Mouse (Mus musculus) midbrain, embryonic 12.5 days (tissue): ENCODE data around the gene Lpin2. TPM values are rescaled to one million over a fixed set of nuclear protein-coding genes. Genes with fewer than 3 reads are reported as not detected.

Experiments
- ATAC-seq: fragments of 200-750 bp; cut with Nextera tagmentation; 2 replicates; pipeline ENCODE4 v1.8.0; 2017; ENCODE audit warnings: low read depth, moderate TSS enrichment, moderate library complexity; ENCODE audit not compliant: low FRiP score
- H3K27ac ChIP-seq: fragments of 300-500 bp; sonication (generic); replicated peaks from 2 replicates; pipeline ENCODE4 v1.5.1; 2016; ENCODE audit warnings: mild to moderate bottlenecking
- H3K27me3 ChIP-seq: fragments of 300-500 bp; sonication (generic); 2 replicates; pipeline ENCODE4 v1.6.1; 2016; ENCODE audit warnings: mild to moderate bottlenecking
- H3K36me3 ChIP-seq: fragments of 300-500 bp; sonication (generic); 2 replicates; pipeline ENCODE4 v1.6.1; 2016
- H3K4me1 ChIP-seq: fragments of 300-500 bp; sonication (generic); 2 replicates; pipeline ENCODE4 v1.6.1; 2016
- H3K4me2 ChIP-seq: fragments of 300-500 bp; sonication (generic); replicated peaks from 2 replicates; pipeline ENCODE4 v1.6.1; 2016; ENCODE audit warnings: mild to moderate bottlenecking, moderate library complexity
- H3K4me3 ChIP-seq: fragments of 300-500 bp; sonication (generic); 2 replicates; pipeline ENCODE4 v1.5.1; 2016; ENCODE audit warnings: mild to moderate bottlenecking
- H3K9ac ChIP-seq: fragments of 300-500 bp; sonication (generic); replicated peaks from 2 replicates; pipeline ENCODE4 v1.6.1; 2016; ENCODE audit warnings: mild to moderate bottlenecking, moderate library complexity
- H3K9me3 ChIP-seq: fragments of 300-500 bp; sonication (generic); 2 replicates; pipeline ENCODE4 v1.6.1; 2016; ENCODE audit warnings: mild to moderate bottlenecking
- WGBS: fragments of 180-500 bp; shearing (Covaris S2); methylation state at CpG from one replicate; pipeline ENCODE4 v1.1.7; 2016; 5-methylcytosine and 5-hydroxymethylcytosine counted together
- polyA plus RNA-seq: library from polyadenylated mRNA; unstranded; fragments of >200 nt; fragmentation: Nextera tagmentation; extraction: Ambion mirVana; gene quantifications from 2 replicates; pipeline ENCODE4 v1.2.1, GENCODE M21; 2016

Gene Lpin2
- polyA plus RNA-seq, 1 experiment from 2014 or later = 41.4 TPM

- Histone ChIP-seq H3K9me3 (no peaks in the 10 kb centered on the region), H3K4me3 (no peak overlapping the region), H3K4me2 (no peak overlapping the region), H3K27ac (no peak overlapping the region), H3K36me3 (peaks cover 6% of the 10 kb centered on the region), H3K27me3 (no peaks in the 10 kb centered on the region), H3K4me1 (no peaks in the 10 kb centered on the region), H3K9ac (no peak overlapping the region)
- ATAC-seq = no peak
- WGBS = 78% methylated on average over 2 of the region's 2 CpGs
These were observed 42.2 kb downstream of the Lpin2 start for GRCm38 (mm10) chr17:71224521-71224920.

GRCm38 (mm10) chr17:71225091-71225490 is 42.7 kb downstream of the Lpin2 start:
- H3K4me2 ChIP-seq = no peak overlapping the region
- peaks cover 6% of the 10 kb centered on the region for H3K36me3 ChIP-seq
- no peak for ATAC-seq
- H3K4me3 ChIP-seq = no peak overlapping the region
- H3K9ac ChIP-seq = no peak overlapping the region
- no peaks in the 10 kb centered on the region for H3K27me3 ChIP-seq
- WGBS = 31% methylated on average over 2 of the region's 5 CpGs
- no peaks in the 10 kb centered on the region for H3K9me3 ChIP-seq
- H3K4me1 ChIP-seq = 0 out of 2 replicates have a peak, but pooled peaks cover 2% of the 10 kb centered on the region
- no peak overlapping the region for H3K27ac ChIP-seq

- 0 out of 2 replicates have a peak, but pooled peaks cover 3% of the 10 kb centered on the region for H3K4me1 ChIP-seq
- H3K4me3 ChIP-seq = no peak overlapping the region
- no peak overlapping the region for H3K27ac ChIP-seq
- no peak overlapping the region for H3K4me2 ChIP-seq
- no peak for ATAC-seq
- WGBS = 92% methylated on average over 9 of the region's 9 CpGs
- H3K27me3 ChIP-seq = no peaks in the 10 kb centered on the region
- no peak overlapping the region for H3K9ac ChIP-seq
- peaks cover 9% of the 10 kb centered on the region for H3K36me3 ChIP-seq
- no peaks in the 10 kb centered on the region for H3K9me3 ChIP-seq
These were observed 45.0 kb downstream of the Lpin2 start for GRCm38 (mm10) chr17:71227128-71227895.

- no peak for ATAC-seq
- Histone ChIP-seq H3K4me3 (no peak overlapping the region), H3K4me1 (0 out of 2 replicates have a peak, but pooled peaks cover 3% of the 10 kb centered on the region), H3K9ac (no peak overlapping the region), H3K9me3 (no peaks in the 10 kb centered on the region), H3K4me2 (no peak overlapping the region), H3K36me3 (peaks cover 16% of the 10 kb centered on the region), H3K27me3 (no peaks in the 10 kb centered on the region), H3K27ac (no peak overlapping the region)
- 92% methylated on average over 7 of the region's 7 CpGs for WGBS
These were observed 46.3 kb downstream of the Lpin2 start for GRCm38 (mm10) chr17:71228651-71229050.

- Histone ChIP-seq H3K27ac (no peak overlapping the region), H3K36me3 (peaks cover 23% of the 10 kb centered on the region), H3K4me1 (0 out of 2 replicates have a peak, but pooled peaks cover 3% of the 10 kb centered on the region), H3K4me2 (no peak overlapping the region), H3K9ac (no peak overlapping the region), H3K4me3 (no peak overlapping the region), H3K27me3 (no peaks in the 10 kb centered on the region), H3K9me3 (no peaks in the 10 kb centered on the region)
- ATAC-seq = no peak
- WGBS = 79% methylated on average over 9 of the region's 9 CpGs
These were observed 47.8 kb downstream of the Lpin2 start for GRCm38 (mm10) chr17:71230108-71230709.

- Histone ChIP-seq H3K27me3 (no peaks in the 10 kb centered on the region), H3K4me1 (0 out of 2 replicates have a peak, but pooled peaks cover 3% of the 10 kb centered on the region), H3K9me3 (no peaks in the 10 kb centered on the region), H3K4me3 (no peak overlapping the region), H3K36me3 (peaks cover 26% of the 10 kb centered on the region), H3K27ac (no peak overlapping the region), H3K9ac (no peak overlapping the region), H3K4me2 (no peak overlapping the region)
- no peak for ATAC-seq
- WGBS = 89% methylated on average over 2 of the region's 2 CpGs
These were observed 49.6 kb downstream of the Lpin2 start for GRCm38 (mm10) chr17:71231998-71232397.

GRCm38 (mm10) chr17:71233210-71233609 is 50.9 kb downstream of the Lpin2 start:
- Histone ChIP-seq H3K27ac (no peak overlapping the region), H3K4me2 (no peak overlapping the region), H3K4me3 (no peak overlapping the region), H3K4me1 (0 out of 2 replicates have a peak, but pooled peaks cover 3% of the 10 kb centered on the region), H3K27me3 (no peaks in the 10 kb centered on the region), H3K9me3 (no peaks in the 10 kb centered on the region), H3K36me3 (peaks cover 35% of the 10 kb centered on the region), H3K9ac (no peak overlapping the region)
- no peak for ATAC-seq
- WGBS = 92% methylated on average over 4 of the region's 4 CpGs

GRCm38 (mm10) chr17:71234041-71234594 is 51.8 kb downstream of the Lpin2 start:
- no peak overlapping the region for H3K4me2 ChIP-seq
- no peaks in the 10 kb centered on the region for H3K9me3 ChIP-seq
- H3K9ac ChIP-seq = no peak overlapping the region
- no peak overlapping the region for H3K27ac ChIP-seq
- WGBS = 93% methylated on average over 12 of the region's 12 CpGs
- peaks cover 42% of the 10 kb centered on the region for H3K36me3 ChIP-seq
- H3K4me3 ChIP-seq = no peak overlapping the region
- ATAC-seq = no peak
- H3K27me3 ChIP-seq = no peaks in the 10 kb centered on the region
- 0 out of 2 replicates have a peak, but pooled peaks cover 3% of the 10 kb centered on the region for H3K4me1 ChIP-seq

- WGBS = 90% methylated on average over 12 of the region's 12 CpGs
- no peaks in the 10 kb centered on the region for H3K27me3 ChIP-seq
- H3K4me3 ChIP-seq = no peak overlapping the region
- no peak overlapping the region for H3K27ac ChIP-seq
- no peaks in the 10 kb centered on the region for H3K4me1 ChIP-seq
- H3K9me3 ChIP-seq = no peaks in the 10 kb centered on the region
- H3K4me2 ChIP-seq = no peak overlapping the region
- ATAC-seq = no peak
- no peak overlapping the region for H3K9ac ChIP-seq
- H3K36me3 ChIP-seq = peaks cover 48% of the 10 kb centered on the region
These were observed 53.0 kb downstream of the Lpin2 start for GRCm38 (mm10) chr17:71235229-71235958.

GRCm38 (mm10) chr17:71238494-71238893 is 56.1 kb downstream of the Lpin2 start:
- H3K4me2 ChIP-seq = no peak overlapping the region
- H3K27ac ChIP-seq = no peak overlapping the region
- H3K4me3 ChIP-seq = no peak overlapping the region
- no peak for ATAC-seq
- H3K36me3 ChIP-seq = peaks cover 55% of the 10 kb centered on the region
- no peaks in the 10 kb centered on the region for H3K27me3 ChIP-seq
- no peaks in the 10 kb centered on the region for H3K9me3 ChIP-seq
- WGBS = 95% methylated on average over 7 of the region's 7 CpGs
- no peaks in the 10 kb centered on the region for H3K4me1 ChIP-seq
- H3K9ac ChIP-seq = no peak overlapping the region

- Histone ChIP-seq H3K27me3 (no peaks in the 10 kb centered on the region), H3K4me3 (no peak overlapping the region), H3K4me1 (no peaks in the 10 kb centered on the region), H3K4me2 (no peak overlapping the region), H3K36me3 (peaks cover 65% of the 10 kb centered on the region), H3K9ac (no peak overlapping the region), H3K9me3 (no peaks in the 10 kb centered on the region), H3K27ac (no peak overlapping the region)
- no peak for ATAC-seq
- WGBS = 96% methylated on average over 9 of the region's 9 CpGs
These were observed 58.5 kb downstream of the Lpin2 start for GRCm38 (mm10) chr17:71240811-71241210.

GRCm38 (mm10) chr17:71242666-71243065 is 60.3 kb downstream of the Lpin2 start:
- ATAC-seq = no peak
- H3K4me2 ChIP-seq = no peak overlapping the region
- H3K4me3 ChIP-seq = no peak overlapping the region

More at GRCm38 (mm10) chr17:71242666-71243065, 60.3 kb downstream of the Lpin2 start:
- no peaks in the 10 kb centered on the region for H3K9me3 ChIP-seq
- no peak overlapping the region for H3K27ac ChIP-seq
- WGBS = 95% methylated on average over 7 of the region's 7 CpGs
- H3K36me3 ChIP-seq = peaks cover 74% of the 10 kb centered on the region
- H3K27me3 ChIP-seq = no peaks in the 10 kb centered on the region
- H3K4me1 ChIP-seq = no peaks in the 10 kb centered on the region
- H3K9ac ChIP-seq = no peak overlapping the region
